Mouse (Mus musculus): ENCODE data around the gene Fga. TPM values are rescaled to one million over a fixed set of nuclear protein-coding genes. Genes with fewer than 3 reads are reported as not detected.

Gene Fga
- polyA plus RNA-seq (2012; rRNA removed): 194 and 213 TPM in 2 replicates

DNA sequence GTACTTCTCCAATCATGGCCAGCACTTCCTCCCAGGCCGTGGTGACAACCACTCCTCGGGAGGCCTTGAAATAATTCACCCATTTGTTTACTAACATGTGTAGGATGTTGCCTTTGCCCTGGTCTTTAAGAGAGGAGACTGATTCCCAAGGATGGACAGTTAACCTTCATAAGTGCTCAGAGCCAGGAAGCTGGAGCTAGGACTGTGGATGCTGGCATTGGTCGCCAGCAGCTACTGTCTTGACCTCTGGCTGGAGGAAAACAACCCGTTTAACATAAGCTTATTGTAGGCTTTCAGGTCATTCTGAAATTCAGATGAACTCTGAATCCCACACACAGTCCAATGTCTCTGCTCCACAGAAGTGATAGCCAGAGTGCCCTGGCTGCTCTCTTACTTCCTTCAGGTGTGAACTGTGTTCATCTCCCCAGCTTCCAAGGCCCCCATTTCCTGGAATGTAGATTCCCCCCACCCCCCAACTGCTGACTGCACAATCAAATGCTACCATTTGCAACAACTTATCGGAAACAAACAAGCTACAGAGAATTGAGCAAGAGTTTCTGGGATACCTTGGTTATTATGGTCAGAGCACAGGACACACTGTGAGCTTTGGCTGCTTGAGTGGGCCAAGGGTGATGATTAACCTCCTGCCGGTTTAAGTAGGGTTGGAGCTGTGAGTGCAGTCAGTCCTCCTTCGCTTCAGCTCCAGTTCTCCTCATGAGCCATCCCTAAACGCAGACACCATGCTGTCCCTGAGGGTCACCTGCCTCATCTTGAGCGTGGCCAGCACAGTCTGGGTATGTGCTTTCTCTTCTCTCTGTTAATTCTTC lies at the start of gene Fga:
Gene Fga, plus strand, starts transcription at position 602 of the 827 bp plus-strand sequence.

DNA sequence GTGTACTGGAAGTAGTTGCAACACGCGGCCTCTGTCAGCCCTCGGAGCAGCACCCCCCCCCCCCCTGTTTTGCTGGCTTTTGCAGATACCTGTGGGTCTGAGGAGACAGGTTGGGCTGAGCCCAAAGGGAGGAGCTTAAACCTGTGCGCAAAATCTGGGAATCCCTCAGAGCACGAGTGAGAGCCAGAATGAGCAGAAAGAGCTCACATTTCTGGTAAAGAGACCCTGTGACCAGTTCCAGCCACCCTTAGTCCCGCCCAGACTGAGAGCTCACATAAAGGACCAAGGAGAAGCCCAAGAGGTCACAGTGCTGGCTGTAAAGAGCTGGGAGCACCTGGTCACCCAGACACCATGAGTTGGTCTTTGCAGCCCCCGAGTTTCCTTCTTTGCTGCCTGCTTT lies 18.3 kb upstream of the Fga start, which contains the start of gene Fgg:
Gene Fgg, plus strand, starts transcription at position 168 of the 400 bp plus-strand sequence.

DNA sequence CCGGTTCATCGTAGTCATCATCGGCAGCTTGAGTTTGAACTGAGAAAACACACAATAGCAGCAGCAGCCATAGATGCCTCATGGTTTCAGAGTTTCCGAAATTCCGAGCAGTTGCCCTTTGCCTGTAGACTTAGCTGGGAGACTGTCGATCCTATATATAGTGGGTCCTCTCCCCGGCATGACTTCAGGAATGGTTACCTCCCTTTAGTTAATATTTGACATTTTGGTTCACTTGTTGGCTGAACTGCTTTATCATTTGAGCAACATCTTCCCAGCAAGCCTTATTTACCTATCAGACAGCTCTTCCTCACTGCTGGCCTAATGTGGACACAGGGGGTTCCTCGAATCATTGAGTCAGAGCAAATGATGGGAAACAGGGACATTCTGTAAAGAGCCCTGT lies 23.8 kb downstream of the Fga start, which contains the start of gene Fgb:
Gene Fgb, minus strand, starts transcription at position 184 of the 400 bp plus-strand sequence.

DNA sequence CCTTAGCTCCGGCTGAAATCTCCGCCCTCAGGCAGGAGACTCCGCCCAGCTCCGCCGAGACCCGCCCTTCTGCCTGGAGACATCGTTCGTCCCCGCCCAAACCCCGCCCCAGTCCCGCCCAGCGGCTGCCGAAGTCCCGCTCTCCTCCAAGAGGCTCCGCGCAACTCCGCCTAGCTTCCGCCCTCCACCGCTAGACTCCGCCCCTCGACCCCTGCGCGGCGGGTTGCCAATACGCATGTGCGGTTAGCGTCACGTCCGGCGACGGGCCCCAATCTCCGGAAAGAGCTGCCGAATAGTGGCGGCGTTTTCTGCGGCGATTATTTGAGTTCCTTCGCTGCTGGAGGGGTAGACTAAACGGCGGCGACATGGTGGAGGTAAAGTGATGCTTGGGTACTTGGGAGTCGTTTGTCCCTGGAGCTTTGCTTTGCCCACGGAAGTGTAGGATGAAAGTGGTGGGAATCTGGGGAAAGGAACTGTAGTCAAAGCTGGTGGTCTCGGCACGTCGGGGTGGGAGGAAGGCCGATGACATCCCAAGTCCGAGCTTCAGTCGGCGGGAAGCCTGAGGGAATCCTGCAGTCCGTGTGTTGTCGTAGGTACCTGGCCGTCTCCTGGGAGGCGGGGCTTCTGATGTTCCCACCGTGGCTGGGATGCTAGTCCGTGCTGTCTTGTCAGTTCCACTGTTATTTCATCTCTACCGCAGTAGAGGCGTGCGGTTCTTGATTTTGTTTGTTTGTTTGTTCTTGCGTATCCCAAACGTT lies 29.6 kb downstream of the Fga start, which contains the start of gene Plrg1:
Gene Plrg1, plus strand, starts transcription at position 242 of the 758 bp plus-strand sequence.

Other genes with a start within 250 kb of the Fga start
- 0.34 and 0.48 TPM in 2 replicates for gene Rbm46, start 149.6 kb upstream of the Fga start, polyA plus RNA-seq (2012; rRNA removed)
- gene Lrat, start 122.1 kb upstream of the Fga start, polyA plus RNA-seq (2012; rRNA removed): 0.66 and 0.74 TPM in 2 replicates
- gene Fgg, start 18.4 kb upstream of the Fga start, polyA plus RNA-seq (2012; rRNA removed): 248 and 260 TPM in 2 replicates
- gene Fgb, start 23.8 kb downstream of the Fga start, polyA plus RNA-seq (2012; rRNA removed): 183 and 198 TPM in 2 replicates
- 35.3 and 39.2 TPM in 2 replicates for gene Plrg1, start 29.4 kb downstream of the Fga start, polyA plus RNA-seq (2012; rRNA removed)
- gene Dchs2, start 101.9 kb downstream of the Fga start, polyA plus RNA-seq (2012; rRNA removed): under 0.01 and 0.02 TPM in 2 replicates

Measured in liver, embryonic 14 days (tissue).